Mouse (Mus musculus) frontal cortex, adult (tissue): ENCODE data around the gene Abhd2.
"Not testable (repeated sequence)": the region's sequence is repeated elsewhere in the genome, so short reads cannot be mapped to it uniquely, and the experiment has no call there.

Source experiments
- ATAC-seq: cut with Nextera tagmentation; 2 replicates; pipeline ENCODE4 v1.9.2; 2017; ENCODE audit warnings: mild to moderate bottlenecking, moderate library complexity, mixed read lengths; ENCODE audit not compliant: low TSS enrichment

The Abhd2 gene

GRCm38 (mm10) chr7:79266228-79266627, 6.8 kb upstream of the Abhd2 start:
- ATAC-seq, result no peak

DNA sequence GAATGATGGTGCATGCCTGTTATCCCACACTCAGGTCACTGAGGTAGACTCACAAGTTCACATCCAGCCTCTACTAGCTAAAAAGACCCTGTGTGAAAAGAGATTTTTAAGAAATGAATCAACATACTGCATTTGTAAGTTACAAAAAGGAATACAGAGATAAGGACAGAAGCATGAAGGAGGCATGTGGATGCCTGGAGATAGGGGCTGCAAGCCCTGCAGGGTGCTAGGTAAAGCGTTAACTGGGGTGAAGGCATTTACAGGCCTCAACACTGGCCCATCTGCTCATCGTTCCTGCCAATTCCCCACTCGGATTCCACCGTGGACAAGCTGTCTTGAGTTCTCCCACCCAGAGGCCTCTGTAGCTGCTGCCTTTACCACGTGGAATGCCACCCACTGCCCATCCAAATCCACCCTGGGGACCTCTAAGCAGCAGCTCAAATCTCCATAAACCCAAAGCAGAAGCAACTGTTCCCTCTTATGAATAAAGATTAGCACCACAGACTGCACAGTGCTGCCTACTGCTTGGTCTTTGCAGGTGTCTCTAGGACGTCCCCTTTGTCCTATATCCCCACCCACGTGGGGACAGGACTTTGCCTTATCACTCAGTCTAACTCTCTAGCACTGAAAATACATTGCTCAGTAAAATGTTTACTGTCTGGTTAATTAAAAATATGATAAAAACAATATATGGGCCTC, 5.2 kb upstream of the Abhd2 start:
- no peak for ATAC-seq

DNA sequence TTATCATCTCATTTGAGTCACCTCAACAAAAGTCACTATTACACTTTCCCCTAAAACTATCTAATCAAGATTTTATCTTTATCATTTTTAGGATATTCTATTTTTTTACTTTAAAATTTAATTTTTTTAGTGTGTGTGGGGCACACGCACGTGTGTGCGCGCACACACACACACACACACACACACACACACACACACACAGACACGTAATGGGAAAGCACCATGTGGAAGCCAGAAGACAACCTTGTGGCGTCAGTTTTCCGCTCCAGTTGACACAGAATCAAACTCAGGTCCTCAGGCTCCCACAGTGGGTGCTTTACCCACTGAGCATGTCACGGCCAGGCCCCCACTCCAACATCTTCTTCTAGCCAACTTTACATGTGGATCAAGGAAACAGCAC, 4.1 kb upstream of the Abhd2 start:
- no peak for ATAC-seq

- ATAC-seq, result no peak
These were observed 3.6 kb upstream of the Abhd2 start for GRCm38 (mm10) chr7:79269411-79269810.

GRCm38 (mm10) chr7:79269866-79270265, 3.1 kb upstream of the Abhd2 start:
- ATAC-seq, result no peak

DNA sequence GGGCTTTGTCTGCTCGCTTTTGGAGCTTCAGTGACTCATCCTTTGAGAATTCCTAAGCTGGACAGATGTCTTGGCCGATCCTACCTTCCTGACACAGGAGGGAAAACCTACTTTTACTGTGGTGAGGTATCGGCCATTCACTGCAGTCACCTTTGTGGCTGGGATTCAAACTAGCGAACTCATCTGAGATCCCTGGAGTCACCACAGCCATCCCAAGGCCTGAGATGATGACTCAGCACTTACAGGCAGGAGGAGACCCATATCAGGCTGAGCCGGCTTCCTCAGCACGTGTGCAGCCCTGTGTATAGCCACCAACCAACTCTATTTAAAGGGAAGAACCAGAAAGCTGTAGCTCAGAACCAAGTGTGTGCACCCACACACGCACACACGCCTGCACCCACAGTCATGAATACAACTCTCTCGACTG, 2.0 kb upstream of the Abhd2 start:
- ATAC-seq, result peak; percentile 53

DNA sequence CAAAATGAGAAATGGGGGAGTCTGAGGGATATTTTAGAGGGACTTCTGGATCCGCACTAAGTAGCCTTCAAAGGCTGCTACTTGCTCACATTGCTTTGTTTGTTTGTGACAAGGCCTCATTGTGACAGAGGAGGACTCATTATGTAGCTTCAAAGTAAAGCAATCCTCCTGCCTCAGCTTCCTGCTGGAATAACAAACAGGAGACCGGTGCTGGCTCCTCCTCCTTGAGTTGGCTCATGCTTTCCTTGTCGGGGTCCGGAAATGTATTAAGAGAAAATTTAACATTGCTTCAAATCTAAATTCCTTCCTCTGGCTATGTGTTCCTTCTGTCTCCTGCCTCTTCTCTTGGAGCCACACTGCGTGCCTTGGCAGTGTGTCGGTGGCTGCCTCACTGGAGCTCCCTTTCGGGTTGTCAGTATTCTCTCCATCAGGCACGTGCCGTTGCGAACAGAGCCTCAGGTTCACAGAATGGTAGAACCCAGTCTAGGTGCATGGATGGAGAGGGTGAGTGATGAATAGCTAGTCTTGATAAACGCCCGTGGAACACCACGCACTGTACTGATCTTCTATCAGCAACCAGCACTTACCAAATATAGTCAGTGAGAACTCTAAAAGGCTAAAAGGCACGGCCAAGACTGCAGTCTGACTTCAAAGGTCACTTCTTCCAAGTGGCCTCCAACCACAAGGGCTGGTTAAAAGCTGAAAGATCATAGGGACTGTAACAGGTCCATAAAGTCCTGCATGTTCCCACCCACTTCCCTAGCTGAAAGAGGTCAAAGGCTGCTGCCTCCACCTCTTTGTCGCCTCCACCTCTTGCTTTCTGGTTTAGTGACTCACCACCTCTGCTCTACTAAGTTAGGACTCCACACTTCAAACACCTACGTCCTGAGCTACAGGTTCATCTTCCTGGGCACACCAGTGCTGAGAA, 874 bp upstream of the Abhd2 start:
- ATAC-seq, result no peak

DNA sequence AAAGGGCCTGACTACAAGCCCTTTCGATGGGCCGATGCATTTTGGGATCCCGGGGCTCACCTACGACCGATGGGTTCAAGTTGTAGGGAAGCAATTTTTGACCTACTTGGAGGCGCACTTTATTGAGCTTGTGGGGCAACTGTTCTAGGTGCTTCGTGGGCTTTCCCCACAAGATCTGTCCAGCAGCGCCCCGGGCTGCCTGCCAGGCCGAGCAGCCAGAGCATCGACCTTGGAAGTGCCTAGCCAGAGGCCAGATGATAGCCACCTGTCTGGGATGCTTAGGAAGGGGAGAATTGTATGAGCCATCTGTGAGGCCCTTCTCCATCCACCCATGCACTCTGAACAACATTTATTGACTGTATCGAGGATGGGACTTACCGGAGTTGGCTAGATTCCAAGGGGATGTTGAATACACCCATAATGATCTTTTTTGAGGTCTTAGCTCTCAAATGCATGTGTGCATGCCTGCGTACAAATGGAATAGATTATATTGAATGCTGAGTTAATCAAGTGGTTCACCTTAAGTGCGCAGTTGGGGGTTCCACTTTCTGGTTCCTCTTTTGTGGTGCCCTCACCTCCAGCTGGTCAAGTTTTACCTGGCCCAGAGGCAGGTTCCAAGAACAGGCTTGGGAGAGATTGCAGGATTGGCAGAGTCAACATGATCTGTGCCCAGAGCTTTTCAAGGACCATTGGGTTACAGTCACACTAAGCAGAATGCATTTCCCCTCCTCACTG, 906 bp downstream of the Abhd2 start:
- ATAC-seq, result no peak

GRCm38 (mm10) chr7:79274473-79275010, 1.5 kb downstream of the Abhd2 start:
- ATAC-seq, result no peak

DNA sequence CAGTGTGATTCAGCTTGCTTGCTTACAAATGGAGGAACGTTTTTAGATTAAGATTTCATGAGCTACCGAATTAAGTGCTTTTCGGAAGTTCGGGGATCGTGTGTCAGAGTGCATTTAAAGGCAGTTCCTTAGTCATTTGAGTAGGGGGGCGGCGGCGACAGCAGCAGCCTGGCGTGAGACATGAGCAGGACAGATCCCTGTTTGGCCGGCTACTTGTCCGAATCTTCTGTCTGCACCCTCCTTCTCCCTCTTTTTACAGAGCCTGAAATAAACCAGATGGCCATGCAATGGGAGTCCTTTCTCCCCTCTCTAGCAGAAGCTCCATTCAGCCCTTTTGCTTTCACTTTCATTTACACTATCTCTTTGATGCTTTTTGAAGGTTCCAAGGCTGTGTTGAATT, 2.3 kb downstream of the Abhd2 start:
- no peak for ATAC-seq

DNA sequence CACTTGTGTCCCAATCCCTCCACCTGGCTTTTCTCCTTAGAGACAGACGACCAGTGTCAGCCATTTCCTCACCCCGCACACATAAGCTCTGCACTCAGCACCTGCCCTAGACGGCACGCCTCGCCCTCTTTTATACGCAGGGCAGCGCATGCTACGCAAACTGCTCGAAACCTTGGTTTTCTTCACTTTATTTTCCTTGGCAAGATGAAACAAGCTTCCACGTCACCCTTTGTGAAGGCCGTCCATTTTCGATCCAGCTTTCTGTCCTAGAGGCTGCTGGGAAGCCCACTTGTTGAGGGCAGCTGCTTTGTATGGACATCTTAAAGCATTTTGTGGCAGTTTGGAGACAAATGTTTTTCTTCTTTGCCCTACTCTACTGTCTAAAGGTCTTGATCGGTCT, 5.4 kb downstream of the Abhd2 start:
- ATAC-seq, result no peak

GRCm38 (mm10) chr7:79279376-79280029, 6.5 kb downstream of the Abhd2 start:
- no peak for ATAC-seq

DNA sequence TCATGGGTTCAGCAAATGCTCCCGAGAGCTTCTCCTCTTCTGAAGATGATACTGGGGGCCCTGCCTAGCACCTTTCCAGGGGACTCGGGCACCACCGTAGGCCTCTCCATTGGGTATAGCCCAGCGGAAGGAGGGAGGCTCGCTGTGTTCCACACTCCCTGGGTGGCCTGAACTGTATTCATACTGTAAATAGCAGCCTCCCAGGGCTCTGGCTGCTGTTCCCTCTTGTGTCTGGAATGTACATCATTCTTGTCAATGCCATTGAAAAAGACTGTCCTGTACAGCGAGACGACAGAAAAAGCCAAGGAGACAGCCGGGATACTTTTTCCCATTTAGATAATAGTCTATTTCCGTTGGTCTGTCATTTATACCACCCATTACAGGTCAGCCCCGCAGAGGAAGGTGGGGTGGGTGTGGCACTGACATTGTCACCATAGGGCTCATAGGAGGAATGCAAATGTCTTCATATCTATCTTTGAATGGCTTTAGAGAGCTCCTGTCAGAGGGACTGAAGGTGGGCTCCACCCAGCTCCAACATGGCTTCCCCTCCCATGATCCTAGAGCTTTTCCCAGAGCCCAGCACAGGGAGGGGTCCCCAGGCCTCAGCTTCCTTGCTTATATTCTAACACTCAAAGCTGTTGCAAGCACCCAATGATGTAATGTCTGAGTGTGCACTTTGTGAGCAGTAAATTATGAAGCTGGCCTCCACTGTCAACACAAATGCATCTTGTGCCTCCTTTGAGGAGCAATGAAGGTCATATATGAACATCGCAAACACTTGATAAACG, 10.1 kb downstream of the Abhd2 start:
- ATAC-seq, result no peak

DNA sequence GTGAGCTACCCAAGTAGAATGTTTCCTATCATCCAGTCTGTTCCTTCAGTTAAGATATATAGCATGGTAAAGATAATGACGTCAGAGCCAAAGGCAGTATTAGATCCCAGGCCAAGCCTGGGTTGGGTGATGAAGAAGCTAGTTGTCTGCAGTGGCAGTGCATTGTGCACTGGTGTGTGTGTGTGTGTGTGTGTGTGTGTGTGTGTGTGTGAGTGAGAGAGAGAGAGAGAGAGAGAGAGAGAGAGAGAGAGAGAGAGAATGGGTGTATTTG, 10.6 kb downstream of the Abhd2 start:
- not testable (repeated sequence) for ATAC-seq

- ATAC-seq, result no peak
These were observed 11.3 kb downstream of the Abhd2 start for GRCm38 (mm10) chr7:79284160-79284888.

GRCm38 (mm10) chr7:79284889-79285280, 11.9 kb downstream of the Abhd2 start:
- ATAC-seq, result no peak

GRCm38 (mm10) chr7:79285408-79285807, 12.4 kb downstream of the Abhd2 start:
- peak; percentile 11; the same call in 1 of the 2 replicates for ATAC-seq

- no peak for ATAC-seq
These were observed 14.2 kb downstream of the Abhd2 start for GRCm38 (mm10) chr7:79287226-79287625.

GRCm38 (mm10) chr7:79287928-79288327, 14.9 kb downstream of the Abhd2 start:
- no peak for ATAC-seq

GRCm38 (mm10) chr7:79288422-79288821, 15.4 kb downstream of the Abhd2 start:
- peak; percentile 64 for ATAC-seq
